In genomic region chr7:132551351-132552126, GRCm38 (mm10) we compare ENCODE assay signal across 7 mouse cellular contexts. TPM values are rescaled to one million over a fixed set of nuclear protein-coding genes. Genes with fewer than 3 reads are reported as not detected.
DNase-seq lines count a peak whose midpoint lies in the region; ATAC-seq lines count a peak whose summit lies in the region.

No protein-coding gene starts in this region.

- H3K9me3 ChIP-seq in embryonic facial prominence, embryonic 10.5 days = no peaks in the 10 kb centered on the region
- no peaks in the 10 kb centered on the region for H3K9me3 ChIP-seq in limb, embryonic 11.5 days (ENCODE audit: control insufficient read depth, low read length)
- no peaks in the 10 kb centered on the region for H3K9me3 ChIP-seq in midbrain, embryonic 14.5 days (ENCODE audit: control insufficient read depth, low read length)

- peak overlapping the region; percentile 63 for H3K27ac ChIP-seq in embryonic facial prominence, embryonic 10.5 days (replicated peaks)
- H3K27ac ChIP-seq in limb, embryonic 11.5 days (replicated peaks; ENCODE audit: low read depth, low read length) = no peak overlapping the region
- no peak overlapping the region for H3K27ac ChIP-seq in midbrain, embryonic 14.5 days (replicated peaks; ENCODE audit: low read depth, low read length)

- H3K4me1 ChIP-seq in embryonic facial prominence, embryonic 10.5 days = peaks cover 11% of the 10 kb centered on the region
- no peaks in the 10 kb centered on the region for H3K4me1 ChIP-seq in limb, embryonic 11.5 days (ENCODE audit: control insufficient read depth, insufficient read depth, low read length)
- no peaks in the 10 kb centered on the region for H3K4me1 ChIP-seq in midbrain, embryonic 14.5 days (ENCODE audit: control insufficient read depth, insufficient read depth, low read length)

- 2% methylated on average over 27 of the region's 27 CpGs for WGBS in embryonic facial prominence, embryonic 10.5 days
- under 1% methylated on average over 27 of the region's 27 CpGs for WGBS in limb, embryonic 11.5 days
- 2% methylated on average over 27 of the region's 27 CpGs for WGBS in midbrain, embryonic 14.5 days

- peaks cover 14% of the 10 kb centered on the region; the same call in 1 of the 2 replicates for H3K27me3 ChIP-seq in embryonic facial prominence, embryonic 10.5 days (replicated peaks; ENCODE audit: low read depth, poor library complexity, severe bottlenecking)
- H3K27me3 ChIP-seq in limb, embryonic 11.5 days (ENCODE audit: control insufficient read depth, insufficient read depth, low read length) = no peaks in the 10 kb centered on the region
- no peaks in the 10 kb centered on the region for H3K27me3 ChIP-seq in midbrain, embryonic 14.5 days (ENCODE audit: control insufficient read depth, insufficient read depth, low read length)

- H3K4me2 ChIP-seq in limb, embryonic 11.5 days (ENCODE audit: low read depth, severe bottlenecking) = peak overlapping the region; percentile 77
- H3K4me2 ChIP-seq in midbrain, embryonic 14.5 days (ENCODE audit: low read length) = peak overlapping the region; percentile 74

- ATAC-seq in limb, embryonic 11.5 days (ENCODE audit: insufficient number of reproducible peaks, low FRiP score, low TSS enrichment, low read depth) = peak; percentile 92
- peak; percentile 93 for ATAC-seq in midbrain, embryonic 14.5 days (ENCODE audit: low FRiP score, low TSS enrichment)

- H3K9ac ChIP-seq in limb, embryonic 11.5 days (ENCODE audit: low read length) = peak overlapping the region; percentile 62
- peak overlapping the region; percentile 49 for H3K9ac ChIP-seq in midbrain, embryonic 14.5 days (replicated peaks; ENCODE audit: low read length)

- peaks cover 1% of the 10 kb centered on the region for H3K36me3 ChIP-seq in embryonic facial prominence, embryonic 10.5 days (replicated peaks)
- H3K36me3 ChIP-seq in limb, embryonic 11.5 days (ENCODE audit: control insufficient read depth, insufficient read depth, low read length) = no peaks in the 10 kb centered on the region
- no peaks in the 10 kb centered on the region for H3K36me3 ChIP-seq in midbrain, embryonic 14.5 days (ENCODE audit: control insufficient read depth, insufficient read depth, low read length)

- H3K4me3 ChIP-seq in embryonic facial prominence, embryonic 10.5 days = peak overlapping the region; percentile 65
- peak overlapping the region; percentile 51 for H3K4me3 ChIP-seq in limb, embryonic 11.5 days (ENCODE audit: low read depth, low read length)
- H3K4me3 ChIP-seq in midbrain, embryonic 14.5 days (replicated peaks; ENCODE audit: low read depth, low read length) = peak overlapping the region; percentile 40

- peak; percentile 98 for DNase-seq in adrenal gland, postnatal 10 days
- DNase-seq in embryonic facial prominence, embryonic 10.5 days (ENCODE audit: low spot score) = peak; percentile 97
- peak; percentile 99 for DNase-seq in heart, adult 11 months
- peak; percentile 96 for DNase-seq in kidney, adult 18-20 months
- peak; percentile 97 for DNase-seq in limb, embryonic 11.5 days (ENCODE audit: low spot score)
- peak; percentile 97 for DNase-seq in midbrain, embryonic 14.5 days
- peak; percentile 89 to 96 for DNase-seq in spleen, adult 18-20 months

RNA-seq across cellular contexts. Expression of gene Oat, which starts 24.7 kb away (rescaled TPM):
- 10 to 100 TPM; 79.0 to 83.3 TPM for total RNA-seq in adrenal gland, postnatal 10 days (2021)
- 121 and 127 TPM in 2 replicates for polyA plus RNA-seq in embryonic facial prominence, embryonic 10.5 days (2016; fragmentation: Nextera tagmentation; extraction: Ambion mirVana)
- 136 and 139 TPM in 2 replicates for polyA plus RNA-seq in limb, embryonic 11.5 days (2014; fragmentation: Nextera tagmentation; extraction: Ambion mirVana)
- 75.5 and 88.2 TPM in 2 replicates for polyA plus RNA-seq in midbrain, embryonic 14.5 days (2014; fragmentation: Nextera tagmentation; extraction: Ambion mirVana)

RNA-seq across cellular contexts. Expression of gene Nkx1-2, which starts 47.9 kb away (rescaled TPM):
- total RNA-seq in adrenal gland, postnatal 10 days (2021) = under 1 TPM in 1 of 2 experiments, not detected in 1; 0.12 TPM
- polyA plus RNA-seq in embryonic facial prominence, embryonic 10.5 days (2016; fragmentation: Nextera tagmentation; extraction: Ambion mirVana) = 0.15 and 0.19 TPM in 2 replicates
- polyA plus RNA-seq in limb, embryonic 11.5 days (2014; fragmentation: Nextera tagmentation; extraction: Ambion mirVana) = 0.04 and 0.09 TPM in 2 replicates
- polyA plus RNA-seq in midbrain, embryonic 14.5 days (2014; fragmentation: Nextera tagmentation; extraction: Ambion mirVana) = 0.74 and 0.82 TPM in 2 replicates

RNA-seq across cellular contexts. Expression of gene Lhpp, which starts 58.9 kb away (rescaled TPM):
- total RNA-seq in adrenal gland, postnatal 10 days (2021) = 10 to 100 TPM; 16.8 to 17.0 TPM
- polyA plus RNA-seq in embryonic facial prominence, embryonic 10.5 days (2016; fragmentation: Nextera tagmentation; extraction: Ambion mirVana) = 15.5 TPM in 2 replicates
- 20.6 and 22.4 TPM in 2 replicates for polyA plus RNA-seq in limb, embryonic 11.5 days (2014; fragmentation: Nextera tagmentation; extraction: Ambion mirVana)
- 35.9 and 41.1 TPM in 2 replicates for polyA plus RNA-seq in midbrain, embryonic 14.5 days (2014; fragmentation: Nextera tagmentation; extraction: Ambion mirVana)
